Mouse (Mus musculus): ENCODE measurements around the gene Plvap. TPM values are rescaled to one million over a fixed set of nuclear protein-coding genes. Genes with fewer than 3 reads are reported as not detected.

Plvap gene
- polyA plus RNA-seq, 1 experiment: 20.5 TPM

GRCm38 (mm10) chr8:71487691-71488445 lies 23.7 kb downstream of the Plvap start, which contains the start of gene Gtpbp3:
TSS of gene Gtpbp3 (plus strand) at chr8:71488103.
- peak within 1 kb of the TSS; percentile 85 for H3K4me3 ChIP-seq (replicated peaks; ENCODE audit: control insufficient read depth, low read depth, low read length)
- H3K4me1 ChIP-seq (ENCODE audit: control insufficient read depth, insufficient read depth, low read length): peaks cover 3% of the 10 kb centered on the region
- TF ChIP-seq CTCF (IDR thresholded peaks at IDR 0.05; ENCODE audit: control insufficient read depth, insufficient read depth, low read length) (no peak), POLR2A (IDR thresholded peaks at IDR 0.05; ENCODE audit: borderline replicate concordance, control insufficient read depth, low read depth, low read length) (no peak; the same call in 1 of the 2 replicates)
- under 1% methylated on average over 33 of the region's 33 CpGs for WGBS
- H3K27ac ChIP-seq (ENCODE audit: control insufficient read depth, insufficient read depth, low read depth, low read length, poor library complexity): peak within 1 kb of the TSS; percentile 69

- no peak for TF ChIP-seq POLR2A (IDR thresholded peaks at IDR 0.05; ENCODE audit: borderline replicate concordance, control insufficient read depth, low read depth, low read length)
- TF ChIP-seq CTCF (IDR thresholded peaks at IDR 0.05; ENCODE audit: control insufficient read depth, insufficient read depth, low read length): no peak
- peaks cover 3% of the 10 kb centered on the region for H3K4me1 ChIP-seq (ENCODE audit: control insufficient read depth, insufficient read depth, low read length)
- 15% methylated on average over 7 of the region's 7 CpGs for WGBS
- no peak overlapping the region for H3K4me3 ChIP-seq (replicated peaks; ENCODE audit: control insufficient read depth, low read depth, low read length)
- H3K27ac ChIP-seq (ENCODE audit: control insufficient read depth, insufficient read depth, low read depth, low read length, poor library complexity): no peak overlapping the region
Measured at GRCm38 (mm10) chr8:71486136-71486529, 25.4 kb downstream of the Plvap start.

GRCm38 (mm10) chr8:71485142-71486135 lies 26.1 kb downstream of the Plvap start, which contains the start of gene Ano8:
TSS of gene Ano8 (minus strand) at chr8:71485963.
- TF ChIP-seq CTCF (IDR thresholded peaks at IDR 0.05; ENCODE audit: control insufficient read depth, insufficient read depth, low read length) (no peak), POLR2A (IDR thresholded peaks at IDR 0.05; ENCODE audit: borderline replicate concordance, control insufficient read depth, low read depth, low read length) (0 out of 2 replicates have a peak, but pooled peaks have one; percentile 0)
- 5% methylated on average over 58 of the region's 58 CpGs for WGBS
- peak within 1 kb of the TSS; percentile 62 for H3K4me3 ChIP-seq (replicated peaks; ENCODE audit: control insufficient read depth, low read depth, low read length)
- peak within 1 kb of the TSS; percentile 39 for H3K27ac ChIP-seq (ENCODE audit: control insufficient read depth, insufficient read depth, low read depth, low read length, poor library complexity)
- peaks cover 3% of the 10 kb centered on the region for H3K4me1 ChIP-seq (ENCODE audit: control insufficient read depth, insufficient read depth, low read length)

GRCm38 (mm10) chr8:71484736-71485135 lies 26.8 kb downstream of the Plvap start:
- H3K27ac ChIP-seq (ENCODE audit: control insufficient read depth, insufficient read depth, low read depth, low read length, poor library complexity): no peak overlapping the region
- no peak for TF ChIP-seq POLR2A (IDR thresholded peaks at IDR 0.05; ENCODE audit: borderline replicate concordance, control insufficient read depth, low read depth, low read length)
- no peak for TF ChIP-seq CTCF (IDR thresholded peaks at IDR 0.05; ENCODE audit: control insufficient read depth, insufficient read depth, low read length)
- H3K4me3 ChIP-seq (replicated peaks; ENCODE audit: control insufficient read depth, low read depth, low read length): no peak overlapping the region
- peaks cover 3% of the 10 kb centered on the region for H3K4me1 ChIP-seq (ENCODE audit: control insufficient read depth, insufficient read depth, low read length)
- WGBS: 93% methylated on average over 19 of the region's 19 CpGs

GRCm38 (mm10) chr8:71483932-71484331 lies 27.6 kb downstream of the Plvap start:
- Histone ChIP-seq H3K27ac (ENCODE audit: control insufficient read depth, insufficient read depth, low read depth, low read length, poor library complexity) (no peak overlapping the region), H3K4me3 (replicated peaks; ENCODE audit: control insufficient read depth, low read depth, low read length) (no peak overlapping the region), H3K4me1 (ENCODE audit: control insufficient read depth, insufficient read depth, low read length) (peaks cover 3% of the 10 kb centered on the region)
- TF ChIP-seq POLR2A (IDR thresholded peaks at IDR 0.05; ENCODE audit: borderline replicate concordance, control insufficient read depth, low read depth, low read length): no peak
- TF ChIP-seq CTCF (IDR thresholded peaks at IDR 0.05; ENCODE audit: control insufficient read depth, insufficient read depth, low read length): no peak
- WGBS: 73% methylated on average over 8 of the region's 8 CpGs

GRCm38 (mm10) chr8:71478943-71479342 lies 32.6 kb downstream of the Plvap start:
- H3K4me1 ChIP-seq (ENCODE audit: control insufficient read depth, insufficient read depth, low read length): no peaks in the 10 kb centered on the region
- no peak overlapping the region for H3K4me3 ChIP-seq (replicated peaks; ENCODE audit: control insufficient read depth, low read depth, low read length)
- H3K27ac ChIP-seq (ENCODE audit: control insufficient read depth, insufficient read depth, low read depth, low read length, poor library complexity): no peak overlapping the region
- 87% methylated on average over 11 of the region's 11 CpGs for WGBS
- TF ChIP-seq CTCF (IDR thresholded peaks at IDR 0.05; ENCODE audit: control insufficient read depth, insufficient read depth, low read length): no peak
- TF ChIP-seq POLR2A (IDR thresholded peaks at IDR 0.05; ENCODE audit: borderline replicate concordance, control insufficient read depth, low read depth, low read length): no peak

GRCm38 (mm10) chr8:71477196-71477845 lies 34.2 kb downstream of the Plvap start:
- Histone ChIP-seq H3K4me1 (ENCODE audit: control insufficient read depth, insufficient read depth, low read length) (no peaks in the 10 kb centered on the region), H3K27ac (ENCODE audit: control insufficient read depth, insufficient read depth, low read depth, low read length, poor library complexity) (no peak overlapping the region), H3K4me3 (replicated peaks; ENCODE audit: control insufficient read depth, low read depth, low read length) (no peak overlapping the region)
- 56% methylated on average over 14 of the region's 14 CpGs for WGBS
- TF ChIP-seq POLR2A (IDR thresholded peaks at IDR 0.05; ENCODE audit: borderline replicate concordance, control insufficient read depth, low read depth, low read length): no peak
- TF ChIP-seq CTCF (IDR thresholded peaks at IDR 0.05; ENCODE audit: control insufficient read depth, insufficient read depth, low read length): peak; percentile 61

All from bone marrow, adult 2 months (tissue).